Mouse (Mus musculus): ENCODE data around the gene Unc5c.

Unc5c gene

DNA sequence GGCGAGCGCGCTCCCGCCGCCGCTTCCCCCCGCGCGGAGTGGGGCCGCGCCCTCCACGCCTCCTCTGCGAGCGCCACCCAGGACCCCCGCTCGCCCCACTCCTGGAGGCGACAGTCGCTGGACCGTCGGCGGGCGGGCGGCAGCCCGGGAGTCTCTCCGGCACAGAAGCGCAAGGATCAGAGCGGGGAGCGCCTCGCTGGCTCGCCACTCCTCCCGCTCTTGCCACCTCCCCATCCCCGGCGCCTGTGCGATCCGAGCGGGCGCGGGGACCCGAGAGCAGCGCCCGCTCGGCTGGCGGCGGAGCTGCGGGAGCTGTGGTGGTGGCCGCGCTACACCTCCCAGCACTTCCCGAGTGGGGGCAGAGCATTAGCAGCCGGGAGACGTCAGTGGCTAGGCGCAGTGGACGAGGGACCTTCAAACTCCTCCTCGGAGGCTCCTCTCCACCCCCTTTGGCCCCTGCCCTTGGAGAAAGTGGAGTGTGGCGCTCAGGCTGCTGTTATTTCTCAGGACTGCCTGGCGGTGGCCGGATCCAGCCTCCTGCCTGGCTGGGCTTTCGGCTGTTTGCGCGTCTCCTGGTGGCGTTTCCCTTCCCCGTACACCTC is at the start of gene Unc5c:
Unc5c (plus strand) TSS at position 113 of the 602 bp plus-strand sequence.
- DNase-seq (ENCODE audit: low read depth): no peak

DNA sequence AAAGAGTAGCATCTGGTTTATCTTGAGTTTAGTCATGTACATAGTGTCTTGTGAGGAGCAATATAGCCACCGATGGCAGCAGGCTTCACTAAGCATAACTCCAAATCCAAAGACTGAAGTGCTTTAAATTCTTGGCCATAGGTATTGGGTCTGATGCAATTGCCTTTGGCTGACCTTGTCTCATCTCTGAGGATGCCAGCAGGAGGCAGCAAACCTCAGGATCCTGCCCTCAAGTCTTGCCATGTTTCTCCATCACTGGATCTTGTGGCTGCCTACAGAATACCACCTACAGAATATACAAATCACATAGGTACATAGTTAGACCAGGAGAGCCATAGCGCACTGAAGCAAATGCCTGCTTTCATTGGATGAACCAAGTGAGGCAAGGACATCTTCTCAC is 7.5 kb upstream of the Unc5c start:
- no peak for DNase-seq (ENCODE audit: low read depth)

DNA sequence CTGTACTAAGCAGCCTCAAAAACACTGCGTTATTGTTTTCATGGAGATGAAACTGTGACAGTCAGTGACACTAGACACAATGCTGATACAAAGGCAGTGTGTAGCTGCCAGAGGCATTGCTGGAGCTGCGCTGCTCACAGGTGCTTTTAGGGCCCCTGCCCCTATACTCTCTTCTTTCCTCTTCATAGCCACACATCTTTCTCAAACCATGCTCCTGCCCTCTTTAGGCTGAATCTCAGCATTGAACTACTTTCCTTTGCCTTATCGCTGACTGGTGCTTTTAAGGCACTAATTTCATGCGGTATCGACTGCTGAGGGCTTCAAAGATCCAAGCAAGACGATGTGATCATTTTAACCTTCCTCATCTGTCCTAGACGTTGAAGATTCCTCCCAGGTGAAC is 2.5 kb upstream of the Unc5c start:
- no peak for DNase-seq (ENCODE audit: low read depth)

DNA sequence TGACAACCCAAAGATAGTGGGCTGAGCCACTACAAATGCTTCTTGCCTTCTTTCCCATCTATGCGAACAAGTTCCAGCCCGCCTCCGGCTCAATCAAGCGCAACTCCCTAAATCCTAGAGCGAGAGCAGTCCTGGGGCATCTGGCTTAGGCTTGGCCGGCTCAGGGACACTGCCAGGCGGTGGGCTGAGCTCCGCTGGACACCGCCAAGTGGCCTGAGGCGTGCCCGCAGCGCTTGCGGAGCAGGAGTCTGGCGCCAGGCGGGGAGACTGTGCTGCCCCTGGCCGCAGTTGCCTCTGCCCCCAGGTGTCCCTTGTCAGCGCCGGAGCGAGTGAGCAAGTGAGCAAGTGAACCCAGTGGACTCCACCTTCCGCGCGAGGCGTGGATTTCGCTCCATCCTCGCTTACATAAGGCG is 319 bp upstream of the Unc5c start:
- DNase-seq (ENCODE audit: low read depth): no peak

DNA sequence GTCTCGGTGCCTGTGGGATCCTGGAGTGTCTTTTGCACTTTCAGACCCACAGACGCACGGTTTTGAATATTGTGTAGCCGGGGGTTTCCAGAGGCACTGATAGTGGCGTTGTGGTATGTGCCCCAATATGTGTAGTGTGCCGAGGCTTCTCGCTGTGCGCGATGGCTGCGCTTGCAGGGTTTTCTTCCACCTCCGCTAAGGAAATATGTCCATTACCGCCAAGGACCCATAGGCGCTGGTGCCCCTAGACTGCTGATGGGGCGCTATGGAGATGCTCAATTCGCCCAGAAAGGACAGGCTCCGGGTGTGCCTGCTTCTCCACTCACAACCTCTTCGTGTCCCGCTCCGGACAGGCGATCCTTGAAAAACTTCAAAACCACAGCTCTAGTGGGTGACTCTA is 1.0 kb downstream of the Unc5c start:
- no peak for DNase-seq (ENCODE audit: low read depth)

DNA sequence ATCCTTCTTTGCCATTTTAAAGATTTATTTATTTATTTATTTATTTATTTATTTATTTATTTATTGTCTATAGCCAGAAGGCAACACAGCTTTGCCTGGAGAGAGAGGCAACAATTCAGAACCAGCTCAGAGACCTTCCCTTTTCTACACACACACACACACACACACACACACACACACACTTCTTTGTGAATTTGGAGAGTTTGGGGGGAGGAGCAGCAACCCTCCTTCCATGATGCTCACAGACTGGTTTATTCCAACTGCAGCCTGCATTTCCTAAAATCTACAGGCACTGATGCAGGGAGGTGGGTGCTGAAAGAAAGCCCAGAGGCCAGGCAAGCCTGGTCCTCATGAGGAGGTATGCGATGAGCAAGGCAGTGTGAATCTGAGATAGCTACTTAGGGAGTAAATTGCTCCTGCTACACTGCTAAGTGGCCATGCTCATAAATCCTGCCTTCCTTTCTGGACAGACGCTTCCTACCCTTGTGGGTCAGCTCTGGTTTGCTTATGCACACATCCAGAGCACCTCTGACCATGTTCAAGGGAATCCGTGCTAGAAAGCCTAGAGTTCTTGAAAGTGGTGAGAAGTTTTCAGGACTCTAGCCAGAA is 1.8 kb downstream of the Unc5c start:
- no peak for DNase-seq (ENCODE audit: low read depth)

DNA sequence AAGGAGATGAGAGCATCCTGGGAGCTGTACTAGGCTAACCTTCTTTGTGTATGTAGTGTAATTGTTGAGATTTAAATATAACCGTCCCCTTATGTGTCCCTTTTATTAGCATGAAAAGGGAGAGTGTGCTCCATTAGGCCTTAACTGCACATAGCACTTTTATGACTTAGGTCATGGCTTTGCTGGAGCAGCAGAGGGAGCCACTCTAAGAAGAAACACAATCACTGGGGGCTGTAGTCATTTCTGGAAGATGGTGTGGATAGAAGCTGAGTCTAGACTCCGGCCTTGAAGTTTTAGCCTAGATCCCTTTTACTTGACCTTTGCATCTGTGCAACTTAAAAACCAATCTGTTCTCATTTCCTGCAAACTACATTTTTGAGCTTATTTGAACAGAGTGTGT is 4.3 kb downstream of the Unc5c start:
- no peak for DNase-seq (ENCODE audit: low read depth)

DNA sequence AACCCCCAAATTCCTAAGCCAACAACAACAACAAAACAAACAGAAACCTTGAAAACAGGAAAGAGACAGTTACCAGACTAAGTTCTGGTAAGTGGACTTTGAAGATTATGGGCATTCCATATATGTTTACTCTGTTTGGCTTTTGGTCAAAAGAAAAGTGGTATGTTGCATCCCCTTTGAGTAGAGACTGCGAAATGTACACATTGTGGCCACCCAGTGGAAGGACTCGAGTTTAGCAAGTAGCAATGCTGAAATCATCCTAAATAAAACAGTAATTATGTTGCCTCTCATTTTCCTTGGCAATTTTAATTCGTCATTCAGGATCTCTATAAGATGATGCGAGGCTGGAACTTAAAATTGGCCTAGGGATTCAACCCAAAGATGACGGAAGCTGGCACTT is 8.2 kb downstream of the Unc5c start:
- no peak for DNase-seq (ENCODE audit: low read depth)

DNA sequence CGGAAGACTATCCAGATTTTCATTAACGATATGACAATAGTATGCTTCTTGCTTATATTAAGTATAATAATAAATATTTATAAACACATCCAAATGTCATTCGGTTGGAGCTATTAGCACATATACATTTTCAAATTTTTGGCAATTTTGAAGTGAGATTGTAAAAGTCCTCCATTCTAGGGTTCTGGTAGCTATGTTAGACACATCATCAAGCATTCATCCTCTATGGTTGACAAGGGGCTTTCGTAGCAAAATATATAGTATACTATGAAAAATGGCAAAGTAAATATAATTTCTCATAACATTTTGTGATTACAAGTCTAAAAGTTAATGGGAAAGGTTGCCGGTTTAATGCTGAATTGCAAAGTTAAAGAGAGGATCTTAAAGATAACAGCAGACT is 10.4 kb downstream of the Unc5c start:
- DNase-seq (ENCODE audit: low read depth): no peak

DNA sequence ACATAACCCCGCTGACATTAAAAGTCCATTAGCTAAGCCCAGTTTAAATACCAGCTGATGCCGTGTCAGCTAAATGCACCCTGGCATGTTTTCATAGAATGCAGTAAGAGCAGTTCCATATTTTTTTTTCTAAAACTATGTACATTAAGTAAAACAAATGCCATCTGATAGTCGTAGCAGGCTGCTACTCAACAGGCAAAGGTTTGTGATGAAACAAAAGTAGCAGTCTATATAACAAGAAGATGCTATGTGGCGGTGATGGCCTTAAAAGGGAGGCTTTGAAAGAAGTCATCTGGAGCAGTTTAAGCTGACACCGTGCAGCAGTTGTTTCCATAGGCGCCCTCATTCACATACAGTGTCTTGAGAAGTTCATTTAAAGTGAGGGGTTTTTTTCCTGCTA is 10.9 kb downstream of the Unc5c start:
- no peak for DNase-seq (ENCODE audit: low read depth)

DNA sequence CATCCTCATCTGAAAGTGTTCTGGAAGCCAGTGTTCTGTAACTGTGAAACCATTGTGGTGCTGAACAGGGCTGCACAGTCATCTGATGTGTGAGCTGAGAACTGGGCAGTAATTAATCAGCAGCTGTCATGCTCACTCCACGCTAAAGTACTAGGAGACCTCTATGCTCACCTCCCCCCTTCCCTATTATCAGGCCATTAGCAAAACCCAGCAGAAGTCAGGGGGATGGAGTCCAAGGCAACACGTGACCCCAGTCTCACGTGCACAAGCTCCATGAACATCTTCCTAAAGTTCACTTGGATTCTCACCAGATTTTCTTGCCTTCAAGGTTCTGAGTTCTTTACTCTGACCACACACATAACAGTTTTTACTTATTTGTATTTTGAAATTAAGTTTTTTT is 11.7 kb downstream of the Unc5c start:
- no peak for DNase-seq (ENCODE audit: low read depth)

DNA sequence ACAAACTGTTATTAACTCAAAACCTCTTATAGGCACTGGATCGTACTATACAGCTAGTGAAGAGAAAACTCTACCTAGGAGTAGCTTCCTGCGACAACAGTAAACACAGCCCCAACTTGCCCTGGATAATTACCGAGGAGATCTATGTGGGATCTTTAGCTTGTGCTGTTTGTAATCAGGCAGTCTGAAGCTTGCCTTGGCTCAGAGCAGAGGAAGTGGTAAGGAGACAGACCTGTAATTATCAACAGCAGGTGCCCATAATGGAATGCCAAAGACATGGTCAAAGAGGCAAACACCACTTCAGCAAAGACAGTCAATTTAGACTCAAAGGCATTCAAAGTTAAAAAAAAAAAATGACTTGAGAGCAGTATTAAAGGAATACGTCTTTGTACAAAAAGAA is 17.4 kb downstream of the Unc5c start:
- DNase-seq (ENCODE audit: low read depth): no peak

DNA sequence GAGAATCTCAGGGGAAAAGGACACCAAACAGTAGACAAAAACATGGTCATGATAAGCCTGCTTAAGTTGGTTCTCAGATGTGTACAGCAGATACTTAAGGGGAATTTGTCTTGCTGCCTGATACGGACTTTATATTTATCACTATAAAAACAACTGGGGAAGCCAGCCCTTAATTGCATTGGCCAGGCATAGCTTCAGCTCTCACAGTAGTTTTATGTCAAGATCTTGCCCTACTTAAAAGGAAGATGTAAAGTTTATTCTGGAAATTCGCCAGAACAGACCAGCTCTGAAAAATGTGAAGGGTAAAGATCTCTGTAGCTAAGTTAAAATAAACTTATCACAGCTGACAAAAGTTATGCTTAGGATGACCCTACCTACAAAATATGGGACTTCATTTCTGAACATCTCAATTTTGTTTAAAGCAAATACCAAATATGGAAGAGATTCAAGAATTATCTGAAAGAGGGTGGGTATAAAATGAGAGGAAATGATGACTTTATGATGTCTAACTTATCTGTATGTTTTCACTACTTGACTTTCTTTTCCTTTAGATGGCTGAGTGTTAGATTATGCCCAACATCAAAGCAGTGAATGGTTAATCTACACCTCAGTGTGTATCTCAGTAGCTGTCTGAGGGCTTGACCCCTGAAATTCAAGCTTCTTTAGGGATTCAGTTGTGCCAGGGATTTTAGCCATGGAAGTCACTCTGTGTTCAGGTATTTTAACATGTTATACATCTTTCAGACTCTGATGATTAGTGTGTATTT is 18.8 kb downstream of the Unc5c start:
- DNase-seq (ENCODE audit: low read depth): no peak

DNA sequence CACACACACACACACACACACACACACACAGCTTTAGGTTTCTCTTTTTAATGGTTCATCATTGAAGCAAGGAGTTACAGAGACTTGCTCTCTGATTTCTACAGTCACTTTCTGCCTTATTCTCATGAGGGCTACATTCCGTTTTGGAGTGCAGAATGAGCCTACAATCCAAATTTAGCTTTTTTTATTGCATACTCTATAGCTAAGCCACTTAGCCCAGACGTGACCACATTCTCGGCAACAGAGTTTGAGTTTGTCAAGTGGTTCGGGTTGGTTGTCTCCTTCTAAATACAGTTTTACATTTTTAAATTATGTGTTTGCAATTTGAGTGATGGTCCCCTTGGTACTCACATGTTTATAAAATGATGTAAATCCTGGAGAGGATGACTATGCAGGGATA is 20.2 kb downstream of the Unc5c start:
- DNase-seq (ENCODE audit: low read depth): no peak

DNA sequence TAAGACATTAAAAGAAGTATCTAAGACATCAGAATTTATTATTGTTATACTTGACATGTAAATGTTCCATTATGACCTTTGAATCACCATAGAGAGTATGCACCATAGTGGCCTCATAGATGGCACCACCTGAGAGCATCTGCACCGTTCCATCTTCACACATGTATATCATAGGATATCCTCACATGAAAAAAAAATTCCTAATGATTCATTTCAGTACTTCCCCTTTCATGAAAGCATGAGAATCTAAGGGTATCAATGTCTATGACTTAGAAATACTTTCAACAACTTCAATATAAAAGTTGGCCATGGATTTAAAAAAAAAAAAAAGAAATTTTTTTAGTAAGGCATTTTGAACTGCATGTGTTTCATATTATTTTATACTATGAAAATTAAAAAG is 25.6 kb downstream of the Unc5c start:
- no peak for DNase-seq (ENCODE audit: low read depth)

DNA sequence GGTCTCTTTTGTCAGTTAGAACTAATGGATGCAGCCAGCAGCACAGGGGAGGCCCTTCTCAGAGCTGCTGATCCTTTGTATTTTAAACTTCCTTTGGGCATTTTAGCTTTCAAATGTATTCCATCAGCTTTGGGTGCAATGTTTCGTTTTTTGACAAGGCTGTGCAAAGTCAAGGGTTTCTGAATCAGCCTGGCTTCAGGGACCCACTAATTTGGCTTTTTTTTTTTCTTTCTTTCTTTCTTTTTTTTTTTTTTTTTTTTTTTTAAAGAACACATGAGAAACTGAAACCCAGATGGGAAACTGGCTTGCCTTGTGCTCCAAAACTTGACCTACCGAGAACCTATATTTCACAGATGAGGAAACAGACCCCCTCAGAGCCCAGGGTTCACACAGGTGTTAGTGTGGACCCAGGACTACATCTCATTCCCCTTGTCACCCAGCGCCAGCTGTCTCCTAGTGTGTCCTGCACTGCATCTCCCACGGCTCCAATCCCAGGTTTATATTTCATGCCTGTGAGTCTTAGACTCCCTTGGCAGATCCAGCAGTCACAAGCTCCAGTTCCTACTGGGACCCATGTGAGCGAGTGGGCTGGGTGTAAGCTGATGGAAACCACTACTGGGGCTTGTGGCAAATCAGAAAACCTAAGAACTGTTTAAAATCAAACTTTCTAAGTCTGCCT is 26.4 kb downstream of the Unc5c start:
- DNase-seq (ENCODE audit: low read depth): no peak

DNA sequence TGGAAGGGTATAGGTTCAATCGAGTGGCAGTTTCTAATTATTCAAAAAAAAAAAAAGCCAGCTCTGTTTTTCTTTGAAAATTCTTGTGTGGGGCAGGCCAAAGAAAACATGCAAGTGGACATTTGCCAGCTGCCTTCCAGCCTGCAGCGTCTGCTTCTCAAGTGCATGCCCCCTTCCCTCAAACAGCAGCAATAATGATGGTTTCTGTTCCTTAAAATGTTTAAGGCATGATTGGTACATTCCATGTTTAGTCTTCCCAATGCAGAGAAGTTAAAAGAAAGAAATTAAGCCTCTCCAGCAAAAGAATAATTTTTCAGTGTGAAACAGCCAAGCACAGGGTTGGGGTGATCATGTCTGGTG is 26.9 kb downstream of the Unc5c start:
- no peak for DNase-seq (ENCODE audit: low read depth)

DNA sequence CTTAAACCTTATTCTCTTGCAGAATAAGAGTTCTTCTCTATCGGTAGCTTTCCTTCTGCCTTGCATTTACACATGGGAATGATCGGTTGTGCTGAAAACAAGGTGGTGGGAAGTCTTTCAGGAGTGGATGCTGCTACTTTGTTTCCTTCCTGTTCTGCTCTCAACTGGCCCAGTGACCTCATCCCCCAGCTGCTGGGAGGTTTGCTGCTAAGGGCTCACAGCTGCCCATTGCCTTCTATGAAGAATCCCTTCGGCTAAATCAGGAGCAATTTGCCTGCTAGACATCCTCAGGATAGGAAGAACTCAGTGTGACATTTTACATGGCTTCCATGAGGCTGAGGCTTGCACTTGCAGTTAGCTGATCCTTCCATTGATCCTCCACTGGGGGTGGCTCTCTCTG is 28.0 kb downstream of the Unc5c start:
- no peak for DNase-seq (ENCODE audit: low read depth)

DNA sequence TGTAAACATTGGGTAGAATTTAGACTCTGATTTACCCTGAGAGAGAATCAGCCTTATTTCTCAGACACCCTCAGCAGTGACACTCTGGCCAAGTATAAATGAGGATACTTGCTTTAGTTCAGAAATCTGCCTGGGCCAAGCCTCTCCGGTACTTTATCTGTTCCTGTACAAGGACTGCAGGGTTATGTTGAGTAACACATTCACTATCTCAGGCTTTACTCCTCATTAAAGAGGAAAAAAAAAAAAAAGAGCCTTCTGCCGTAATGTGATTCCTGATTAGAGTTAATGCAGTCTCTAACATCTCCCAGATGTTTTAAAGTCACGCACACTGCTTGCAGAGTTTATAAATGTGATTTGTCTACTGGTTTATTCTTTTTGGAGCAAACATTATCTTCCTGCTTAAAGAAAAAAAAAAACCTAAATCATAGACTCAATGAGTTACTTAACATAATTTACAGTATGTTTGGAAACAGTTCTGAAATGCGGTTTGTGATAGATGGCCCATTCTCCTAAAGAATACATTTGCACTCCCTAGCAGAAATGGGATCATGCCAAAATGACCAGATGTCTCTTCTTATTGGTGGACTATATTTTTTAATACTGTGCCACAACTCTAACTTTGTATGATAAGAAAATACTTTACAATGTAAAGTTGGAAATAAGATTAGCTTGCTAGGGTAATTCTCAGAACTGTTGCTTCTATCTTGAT is 33.5 kb downstream of the Unc5c start:
- DNase-seq (ENCODE audit: low read depth): no peak

DNA sequence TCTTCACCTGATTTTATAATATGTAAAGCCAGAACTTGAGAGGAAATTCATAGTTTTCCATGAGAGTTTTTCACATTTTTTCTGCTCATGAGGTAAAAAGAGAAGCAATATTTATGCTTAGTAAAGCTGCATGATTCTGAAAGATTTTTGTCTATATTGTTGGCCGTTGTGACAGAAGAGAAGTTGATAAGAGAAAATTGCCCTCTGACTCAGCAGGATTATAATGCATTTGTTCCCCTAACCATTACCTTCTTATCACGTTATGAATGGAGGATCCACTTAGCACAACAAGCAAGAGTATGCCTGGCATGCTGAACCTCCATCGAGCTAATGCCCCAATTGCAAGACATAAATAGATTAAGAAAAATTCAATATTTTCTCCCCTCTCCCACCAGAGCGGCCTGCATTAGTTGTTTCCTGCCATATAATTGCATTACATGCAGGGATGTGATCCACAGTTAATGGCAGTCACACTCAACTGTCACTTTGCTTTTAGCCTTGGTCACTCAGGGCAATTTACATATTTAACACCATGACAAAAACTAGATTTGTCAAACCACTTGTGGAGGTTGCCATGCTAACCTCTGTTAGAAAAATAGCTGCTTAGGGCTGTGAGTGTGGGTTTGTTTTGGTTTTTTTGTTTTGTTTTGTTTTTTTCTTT is 37.0 kb downstream of the Unc5c start:
- DNase-seq (ENCODE audit: low read depth): no peak

DNA sequence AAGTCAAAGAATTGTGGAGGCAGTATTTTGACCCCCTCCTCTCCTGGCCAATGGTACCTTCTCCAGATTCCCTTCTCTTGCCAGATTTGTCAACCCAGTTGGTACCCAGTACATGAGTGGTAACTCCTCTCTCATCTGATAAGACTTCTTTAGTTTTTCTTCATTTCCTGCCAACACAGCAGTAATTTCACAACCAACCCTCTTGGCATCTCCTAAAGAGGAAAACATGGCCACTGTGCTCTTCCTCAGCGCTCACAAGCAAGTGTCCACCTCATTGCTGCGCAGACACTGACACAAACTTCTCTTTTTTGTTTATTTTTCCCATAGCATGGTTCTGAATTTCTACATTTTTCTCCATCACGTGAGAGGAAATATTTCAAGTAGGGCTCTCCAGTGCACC is 38.3 kb downstream of the Unc5c start:
- DNase-seq (ENCODE audit: low read depth): no peak

DNA sequence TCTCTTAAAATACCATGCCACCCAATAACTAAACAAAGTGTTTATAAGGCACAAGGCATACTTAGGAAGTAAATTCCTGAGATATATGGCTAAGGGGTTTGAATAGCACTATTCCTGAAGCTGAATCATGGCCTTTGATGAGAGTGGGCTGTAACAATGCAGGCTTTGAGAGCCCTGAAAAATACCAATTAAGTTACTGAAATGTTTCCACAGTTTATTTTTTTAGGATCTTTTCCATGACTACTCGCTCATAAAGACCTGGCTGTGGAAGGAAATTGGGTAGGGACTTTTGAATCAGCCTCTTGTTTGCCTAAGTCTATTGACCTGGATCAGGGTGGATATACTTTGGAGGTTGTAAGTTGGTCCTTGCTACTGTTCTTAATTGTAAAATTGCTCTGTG is 44.8 kb downstream of the Unc5c start:
- no peak for DNase-seq (ENCODE audit: low read depth)
